Mouse (Mus musculus) cerebellum, adult 2 months (tissue): ENCODE data around the gene Camk2d.

Experiments used
- CTCF ChIP-seq: fragments of 200-500 bp; IDR thresholded peaks from 2 replicates; pipeline ENCODE4 v1.5.1; 2011; ENCODE audit warnings: low read depth, mild to moderate bottlenecking, control low read depth, low read length, moderate library complexity, borderline replicate concordance; ENCODE audit not compliant: insufficient read depth
- POLR2A ChIP-seq: fragments of 200-500 bp; IDR thresholded peaks from 2 replicates; pipeline ENCODE4 v1.6.1; 2011; ENCODE audit warnings: low read length, control low read depth, borderline replicate concordance; ENCODE audit not compliant: insufficient read depth

- no peak for TF ChIP-seq CTCF
- no peak for TF ChIP-seq POLR2A
Observed at GRCm38 (mm10) chr3:126656173-126656572, 60.1 kb downstream of the Camk2d start.
